Mouse (Mus musculus) splenic B cell, adult 2 months (primary cell): Measurements from ENCODE around the gene Kcne1.

Experiments used
- DNase-seq: peaks from one replicate; pipeline ENCODE4 v3.0.0-alpha.2; 2011; ENCODE audit warnings: low read depth, low spot score
- H3K27me3 ChIP-seq: 2 replicates; pipeline ENCODE4 v1.6.1; 2012; ENCODE audit warnings: mild to moderate bottlenecking, low read length, moderate library complexity, mixed read lengths; ENCODE audit not compliant: control insufficient read depth, poor library complexity, insufficient read depth, severe bottlenecking
- H3K36me3 ChIP-seq: 2 replicates; pipeline ENCODE4 v1.6.1; 2012; ENCODE audit warnings: mild to moderate bottlenecking, low read length, moderate library complexity, mixed read lengths; ENCODE audit not compliant: control insufficient read depth, poor library complexity, insufficient read depth, severe bottlenecking

Kcne1 gene

DNA sequence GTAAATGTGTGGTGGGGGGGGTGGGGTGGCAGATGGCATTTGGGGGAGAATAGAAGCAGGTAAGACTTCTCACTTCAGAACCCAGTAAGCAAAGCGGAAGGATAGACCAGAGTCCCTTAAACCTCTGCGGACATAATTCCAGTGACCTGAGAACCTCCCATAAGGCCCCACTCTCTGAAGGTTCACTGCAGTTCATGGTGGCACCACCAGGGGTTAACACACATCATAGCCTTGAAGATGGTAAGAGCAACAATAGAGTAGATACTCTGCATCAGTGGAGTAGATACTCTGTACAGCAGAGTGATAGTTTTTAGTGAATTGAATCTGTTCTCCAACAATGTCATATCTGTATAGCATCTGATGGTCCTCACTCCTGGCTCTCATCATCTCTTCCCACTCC is 53.7 kb downstream of the Kcne1 start:
- peak; percentile 44 for DNase-seq
- Histone ChIP-seq H3K36me3 (peaks cover 2% of the 10 kb centered on the region), H3K27me3 (no peaks in the 10 kb centered on the region)

DNA sequence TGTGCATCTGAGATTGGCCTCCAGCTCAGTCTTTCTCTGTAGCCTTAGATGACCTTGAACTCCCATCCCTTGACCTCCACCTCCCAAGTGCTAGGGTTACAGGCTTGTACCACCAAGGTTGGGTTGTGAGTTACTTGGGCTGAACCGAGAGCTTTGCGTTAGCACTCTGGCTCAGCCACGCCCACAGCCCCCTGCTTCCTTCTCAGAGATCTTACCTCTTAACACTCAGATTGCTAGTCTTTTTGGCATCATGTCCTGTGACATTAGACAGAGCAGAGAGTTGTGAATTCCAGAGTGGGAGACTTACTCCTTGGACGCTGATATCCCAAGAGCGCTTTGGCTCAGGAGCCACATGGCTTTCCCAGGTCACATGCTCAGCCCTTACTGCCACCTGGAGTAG is 56.8 kb downstream of the Kcne1 start:
- H3K27me3 ChIP-seq, result no peaks in the 10 kb centered on the region
- H3K36me3 ChIP-seq, result no peaks in the 10 kb centered on the region; the same call in none of the 2 replicates
- no peak for DNase-seq

DNA sequence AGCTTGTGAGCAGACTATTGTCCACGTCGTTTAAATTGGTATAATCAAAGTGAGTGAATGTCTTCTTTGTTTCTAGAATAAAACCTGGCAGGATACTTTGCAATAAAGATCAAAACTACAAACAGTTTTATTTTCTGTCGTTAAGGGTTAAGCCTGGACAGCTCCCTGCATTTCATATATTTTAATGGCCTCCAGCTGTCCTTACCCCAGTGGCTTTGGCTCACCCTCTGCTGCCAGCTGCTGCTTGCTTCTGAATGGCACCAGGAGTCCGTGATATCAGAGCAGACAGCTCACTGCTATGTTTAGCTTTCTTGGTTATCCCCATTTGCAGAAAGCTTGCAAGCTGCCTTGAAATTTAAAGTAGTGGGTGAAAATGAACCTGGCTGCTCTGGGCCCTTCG is 57.3 kb downstream of the Kcne1 start:
- DNase-seq, result no peak
- H3K36me3 ChIP-seq, result no peaks in the 10 kb centered on the region; the same call in none of the 2 replicates
- no peaks in the 10 kb centered on the region for H3K27me3 ChIP-seq

DNA sequence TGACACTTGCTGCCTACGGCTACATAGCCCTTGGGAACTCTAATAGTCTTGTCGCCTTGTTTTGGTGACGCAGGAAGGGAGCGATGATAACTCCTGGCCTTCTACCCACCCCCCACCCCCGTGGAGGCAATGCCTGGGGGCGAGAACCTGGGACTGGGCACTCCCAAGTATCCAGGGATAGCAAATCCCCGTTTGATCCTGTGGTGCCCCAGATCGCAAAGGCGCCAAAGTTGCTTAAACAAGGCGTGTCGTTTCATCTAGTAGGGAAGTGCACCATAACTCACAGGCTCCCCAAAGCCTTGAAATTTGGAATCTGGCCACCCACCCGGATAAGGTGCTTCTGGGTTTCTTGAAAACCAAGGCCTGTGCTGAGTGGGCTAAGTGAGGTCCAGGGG is 57.9 kb downstream of the Kcne1 start:
- DNase-seq, result no peak

DNA sequence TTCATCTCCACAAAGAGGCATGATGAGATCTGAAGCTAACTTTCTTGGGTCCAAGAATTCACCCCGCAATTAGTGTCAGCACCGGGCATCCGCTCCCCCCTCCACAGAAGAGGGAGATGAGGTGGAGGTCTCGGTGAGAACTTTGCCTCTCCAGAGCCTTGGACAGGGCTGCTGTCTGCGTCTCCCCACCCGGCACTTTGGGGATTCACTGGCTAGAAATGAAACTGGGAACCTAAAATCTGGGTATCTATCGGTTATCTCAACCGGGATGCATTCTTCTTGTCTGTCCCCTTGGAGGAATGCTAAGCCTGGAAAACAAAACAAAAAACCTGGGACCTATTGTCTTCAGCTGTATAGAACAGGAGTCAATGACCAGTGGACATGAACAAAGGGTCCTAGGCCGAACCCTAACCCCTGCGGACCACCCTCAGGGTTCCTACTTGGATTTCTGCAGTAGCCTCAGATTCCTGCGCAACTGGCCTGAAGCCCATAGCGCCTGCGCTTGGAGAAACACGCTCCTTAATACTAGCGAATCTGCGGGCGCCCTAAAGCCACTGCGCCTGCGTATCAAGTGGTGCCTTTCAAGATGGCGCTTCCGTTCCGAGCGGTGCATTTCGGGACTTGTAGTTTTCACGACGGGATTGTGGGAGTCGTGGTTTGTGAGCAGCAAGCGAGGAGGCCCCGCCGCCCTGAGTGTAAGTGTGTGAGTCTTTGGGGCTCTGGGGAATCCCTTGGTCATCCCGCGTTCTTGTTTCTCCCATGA is 58.4 kb downstream of the Kcne1 start, which contains the start of gene Smim11:
TSS of gene Smim11 (plus strand) at position 638 of the 763 bp plus-strand sequence.
- Histone ChIP-seq H3K27me3 (no peaks in the 10 kb centered on the region), H3K36me3 (no peaks in the 10 kb centered on the region; the same call in 1 of the 2 replicates)
- DNase-seq, result peak; percentile 96

More for the DNA sequence above, 57.9 kb downstream of the Kcne1 start:
- Histone ChIP-seq H3K27me3 (no peaks in the 10 kb centered on the region), H3K36me3 (no peaks in the 10 kb centered on the region; the same call in none of the 2 replicates)
